Mouse (Mus musculus) gastrocnemius, adult 2 months (tissue): ENCODE data around the gene Lim2. TPM values are rescaled to one million over a fixed set of nuclear protein-coding genes. Genes with fewer than 3 reads are reported as not detected.

Experiments used
- DNase-seq: peaks from one replicate; pipeline ENCODE4 v3.0.0; 2022
- H3K27ac ChIP-seq: fragments of 200-600 bp; 2 replicates; pipeline ENCODE4 v1.8.1; 2022; ENCODE audit warnings: mild to moderate bottlenecking
- H3K4me3 ChIP-seq: fragments of 200-600 bp; 2 replicates; pipeline ENCODE4 v1.8.1; 2022; ENCODE audit warnings: mild to moderate bottlenecking, moderate library complexity
- CTCF ChIP-seq: fragments of 200-600 bp; IDR thresholded peaks from 2 replicates; pipeline ENCODE4 v1.8.1; 2022; ENCODE audit warnings: antibody characterized with exemption, mild to moderate bottlenecking, moderate library complexity
- intact Hi-C: fragments of 180-260 bp; cut with DNase I; formaldehyde crosslinking; loops from one replicate; pipeline ENCODE4 v1.15.1; 2025
- total RNA-seq, 2 experiments: library from RNA; stranded (reverse); gene quantifications; 2 replicates each; pipeline ENCODE4 v1.2.3; 2021

Lim2 gene
- total RNA-seq, 2 experiments from 2014 or later: not detected

DNA sequence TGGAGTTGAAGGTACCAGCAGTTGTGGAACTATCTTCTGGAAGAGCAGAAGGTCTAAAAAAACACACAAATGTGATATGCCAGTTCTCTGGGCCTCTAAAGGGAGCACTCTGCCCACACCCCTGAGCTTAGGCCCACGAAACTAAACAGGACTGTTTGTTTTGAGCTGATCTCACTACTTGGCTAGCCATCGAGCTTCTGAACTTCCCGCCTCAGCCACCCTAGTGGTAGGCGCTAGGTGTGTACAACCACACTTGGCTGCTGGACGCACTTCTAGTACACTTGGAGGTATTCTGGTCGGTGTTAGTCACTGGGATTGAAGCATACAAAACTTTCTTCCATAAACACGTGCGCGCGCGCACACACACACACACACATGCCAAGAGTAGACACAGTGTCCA lies 24.3 kb downstream of the Lim2 start:
- no peak overlapping the region for H3K27ac ChIP-seq
- intact Hi-C loops: no loop called here
- no peak for TF ChIP-seq CTCF

DNA sequence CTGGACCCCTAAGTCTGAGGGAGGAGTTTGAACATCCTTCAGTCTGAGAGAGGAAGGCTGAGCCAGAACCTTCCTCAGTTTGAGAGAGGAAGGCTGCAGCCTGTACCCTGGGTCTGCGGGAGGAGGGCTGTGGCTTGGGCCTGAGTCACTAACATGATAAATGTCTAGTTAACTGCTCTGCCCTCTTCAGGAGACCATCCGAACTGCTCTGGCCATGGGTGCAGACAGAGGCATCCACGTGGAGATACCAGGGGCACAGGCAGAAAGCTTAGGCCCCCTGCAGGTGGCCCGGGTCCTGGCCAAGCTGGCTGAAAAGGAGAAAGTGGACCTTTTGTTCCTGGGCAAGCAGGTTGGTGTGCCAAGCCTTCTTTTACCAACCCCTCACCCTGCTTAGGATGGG lies 25.1 kb downstream of the Lim2 start:
- intact Hi-C loops: no loop called here
- DNase-seq: no peak
- Histone ChIP-seq H3K27ac (no peak overlapping the region), H3K4me3 (no peak overlapping the region)
- peak; percentile 18; the same call in 1 of the 2 replicates for TF ChIP-seq CTCF

More for the DNA sequence above, 24.3 kb downstream of the Lim2 start:
- H3K4me3 ChIP-seq: no peak overlapping the region
- DNase-seq: no peak

DNA sequence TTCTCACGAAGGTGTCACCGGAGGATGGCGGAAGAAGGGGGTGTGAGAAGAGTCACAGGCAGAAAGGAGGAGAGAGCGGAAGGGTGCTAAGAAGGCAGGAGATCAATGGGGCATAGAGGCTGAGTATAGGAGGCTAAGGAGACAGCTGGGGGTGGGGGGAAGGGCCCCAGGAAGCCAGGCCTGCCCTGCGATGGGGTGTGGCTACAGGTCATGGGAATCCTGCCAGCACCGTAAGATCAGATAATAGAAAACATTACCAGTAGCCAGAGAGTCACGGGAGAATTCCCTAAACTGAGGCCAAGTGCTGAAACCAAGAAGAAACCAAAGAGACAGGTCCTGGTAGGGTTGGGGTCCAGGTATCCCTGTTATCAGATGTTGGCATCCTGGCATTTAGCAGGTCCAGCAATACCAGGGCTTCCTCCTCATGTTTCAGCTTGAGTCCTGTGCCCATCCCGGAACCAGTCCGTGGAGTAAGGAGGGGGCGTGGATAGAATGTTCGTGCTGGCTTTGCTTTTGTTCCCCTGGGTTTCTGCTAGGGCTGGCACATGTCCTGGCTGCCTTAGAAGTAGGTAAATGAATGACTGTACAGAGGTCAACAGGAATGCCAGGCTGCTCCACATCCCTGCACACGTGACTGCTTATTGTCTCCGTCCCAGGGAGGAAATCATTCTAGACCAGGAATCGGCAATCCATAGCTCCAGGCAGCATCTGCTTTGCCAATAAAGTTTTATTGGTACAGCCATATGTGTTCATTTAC lies 26.3 kb downstream of the Lim2 start:
- no peak overlapping the region for H3K4me3 ChIP-seq
- intact Hi-C loops: no loop called here
- no peak overlapping the region for H3K27ac ChIP-seq
- DNase-seq: no peak
- no peak for TF ChIP-seq CTCF

DNA sequence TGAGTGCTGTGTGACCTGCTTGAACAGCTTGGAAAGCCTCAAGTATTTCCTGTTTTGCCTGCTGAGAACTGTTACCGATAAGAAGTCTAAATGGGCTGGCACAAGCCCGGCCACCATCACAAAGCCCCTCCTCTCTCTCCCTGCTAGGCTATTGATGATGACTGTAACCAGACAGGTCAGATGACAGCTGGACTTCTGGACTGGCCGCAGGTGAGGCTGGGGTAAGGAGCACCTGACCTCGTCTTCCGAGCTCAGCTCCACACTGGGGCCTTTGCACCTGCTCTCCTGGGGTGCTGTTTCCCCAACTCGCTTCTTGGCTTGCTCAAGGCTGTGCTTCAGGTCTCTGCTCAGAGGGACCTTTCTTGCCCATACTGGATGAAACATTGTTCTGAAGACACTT lies 26.9 kb downstream of the Lim2 start:
- Histone ChIP-seq H3K27ac (no peak overlapping the region), H3K4me3 (no peak overlapping the region)
- no peak for DNase-seq
- no peak for TF ChIP-seq CTCF
- intact Hi-C loops: no loop called here

DNA sequence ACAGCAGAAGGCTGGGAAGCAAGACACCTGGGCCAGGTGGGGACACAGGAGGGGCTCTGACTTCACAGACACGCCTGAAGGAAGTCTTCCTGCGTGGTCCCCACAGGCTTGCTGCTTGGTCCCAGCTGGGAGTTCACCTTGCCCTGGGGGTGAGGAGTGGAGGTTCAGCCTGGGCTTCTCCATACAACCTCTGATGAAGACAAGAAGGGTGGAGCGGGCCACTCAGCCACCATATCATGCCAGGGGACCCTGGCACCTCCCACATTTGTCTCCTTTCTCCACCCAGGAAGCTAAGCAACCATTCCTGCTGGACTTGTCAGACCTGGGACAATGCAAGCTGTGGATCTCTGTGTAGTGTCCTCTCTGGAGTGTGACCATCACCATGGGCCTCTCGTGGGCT lies 35.4 kb downstream of the Lim2 start, which contains the start of gene Vsig10l:
TSS of gene Vsig10l (plus strand) at position 301 of the 400 bp plus-strand sequence.
- DNase-seq: no peak
- Histone ChIP-seq H3K4me3 (no peak within 1 kb of the TSS), H3K27ac (no peak within 1 kb of the TSS)
- no peak for TF ChIP-seq CTCF
- intact Hi-C loops: loop anchor here (10.0 kb wide), 1 partner anchor 122 kb away; no protein-coding TSS in a partner anchor

DNA sequence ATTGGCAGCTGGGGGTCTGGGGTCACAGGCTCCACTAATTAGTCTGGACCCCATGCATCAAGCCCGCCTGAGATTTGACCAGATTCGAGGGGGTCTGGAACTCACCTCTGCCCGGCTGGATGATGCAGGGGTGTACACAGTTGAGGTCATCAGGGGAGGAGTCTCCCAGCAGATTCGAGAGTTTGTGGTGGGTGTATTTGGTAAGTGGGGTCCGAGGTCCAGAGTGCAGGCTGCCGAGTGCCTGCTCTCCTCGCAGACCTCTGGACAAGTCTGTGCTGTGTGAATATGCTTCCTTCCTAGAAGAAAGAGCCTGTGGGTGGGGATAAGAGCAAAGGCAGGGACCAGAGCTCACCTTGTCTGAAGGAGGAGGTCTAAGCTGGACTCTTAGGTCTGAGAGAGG lies 36.5 kb downstream of the Lim2 start:
- no peak for TF ChIP-seq CTCF
- intact Hi-C loops: loop anchor here (2.0 to 10.0 kb wide), 2 partner anchors 15 to 121 kb away; no protein-coding TSS in a partner anchor

DNA sequence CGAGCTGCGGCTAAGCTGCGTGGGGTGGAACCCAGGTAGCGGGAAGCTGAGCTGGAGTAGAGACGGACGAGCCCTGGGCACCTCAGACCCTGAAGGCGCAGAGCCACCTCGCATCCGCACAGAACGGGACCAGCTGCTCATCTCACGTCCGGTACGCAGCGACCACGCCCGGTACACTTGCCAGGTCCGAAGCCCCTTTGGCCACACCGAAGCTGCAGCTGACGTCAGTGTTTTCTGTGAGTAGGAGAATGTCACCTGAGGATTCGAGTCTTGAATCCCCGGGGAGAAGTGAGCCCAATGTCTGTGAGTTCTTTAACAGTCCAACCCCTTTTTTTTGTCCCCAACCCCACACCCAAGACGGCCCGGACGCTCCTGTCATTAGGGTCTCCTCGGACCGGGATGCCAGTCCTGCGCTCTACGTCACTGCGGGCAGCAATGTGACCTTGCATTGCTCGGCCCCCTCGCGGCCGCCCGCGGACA lies 37.4 kb downstream of the Lim2 start:
- peak overlapping the region; percentile 62 for H3K27ac ChIP-seq

More for the DNA sequence above, 36.5 kb downstream of the Lim2 start:
- no peak overlapping the region for H3K27ac ChIP-seq
- H3K4me3 ChIP-seq: no peak overlapping the region
- DNase-seq: no peak

DNA sequence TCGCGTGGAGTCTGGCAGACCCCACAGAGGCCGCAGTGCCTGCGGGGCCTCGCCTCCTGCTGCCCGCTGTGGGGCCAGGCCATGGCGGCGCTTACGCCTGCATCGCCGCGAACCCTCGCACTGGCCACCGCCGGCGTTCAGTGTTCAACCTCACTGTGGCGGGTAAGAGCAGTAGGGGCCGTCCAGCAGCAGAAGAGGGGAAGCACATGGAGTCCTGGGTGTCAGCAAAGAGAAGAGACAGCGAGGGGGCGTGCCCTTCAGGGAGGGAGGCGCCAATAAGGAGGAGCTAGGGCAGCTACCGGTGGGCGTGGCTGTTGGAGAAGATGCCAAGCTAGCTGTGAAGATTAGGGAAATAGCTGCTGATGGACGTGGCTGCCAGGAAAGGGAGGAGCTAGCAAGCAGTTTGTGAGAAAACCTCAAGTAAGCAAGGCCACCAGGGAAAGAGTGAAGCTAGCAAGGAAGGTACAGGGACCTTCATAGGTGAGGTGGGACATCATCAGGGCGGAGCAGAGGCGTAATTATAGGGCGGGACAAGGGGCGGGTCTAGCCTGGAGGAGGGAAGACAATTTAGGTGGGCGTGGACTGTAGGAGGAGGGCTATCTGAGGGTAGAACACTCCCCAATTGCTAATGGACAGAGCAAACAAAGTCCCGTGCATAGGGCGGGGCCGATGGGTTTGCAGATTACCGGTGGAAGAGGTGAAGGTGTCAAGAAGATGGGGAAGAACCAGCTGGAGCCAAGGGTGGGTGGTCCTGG lies 38.1 kb downstream of the Lim2 start:
- intact Hi-C loops: loop anchor here (1.0 to 10.0 kb wide), 3 partner anchors 17 to 119 kb away; no protein-coding TSS in a partner anchor
- DNase-seq: peak; percentile 88
- peak overlapping the region; percentile 62 for H3K27ac ChIP-seq
- peak; percentile 44 for TF ChIP-seq CTCF
- H3K4me3 ChIP-seq: peak overlapping the region; percentile 83

More for the DNA sequence above, 37.4 kb downstream of the Lim2 start:
- no peak for DNase-seq
- no peak for TF ChIP-seq CTCF
- intact Hi-C loops: loop anchor here (2.0 to 10.0 kb wide), 2 partner anchors 16 to 120 kb away; no protein-coding TSS in a partner anchor
- H3K4me3 ChIP-seq: peak overlapping the region; percentile 83

DNA sequence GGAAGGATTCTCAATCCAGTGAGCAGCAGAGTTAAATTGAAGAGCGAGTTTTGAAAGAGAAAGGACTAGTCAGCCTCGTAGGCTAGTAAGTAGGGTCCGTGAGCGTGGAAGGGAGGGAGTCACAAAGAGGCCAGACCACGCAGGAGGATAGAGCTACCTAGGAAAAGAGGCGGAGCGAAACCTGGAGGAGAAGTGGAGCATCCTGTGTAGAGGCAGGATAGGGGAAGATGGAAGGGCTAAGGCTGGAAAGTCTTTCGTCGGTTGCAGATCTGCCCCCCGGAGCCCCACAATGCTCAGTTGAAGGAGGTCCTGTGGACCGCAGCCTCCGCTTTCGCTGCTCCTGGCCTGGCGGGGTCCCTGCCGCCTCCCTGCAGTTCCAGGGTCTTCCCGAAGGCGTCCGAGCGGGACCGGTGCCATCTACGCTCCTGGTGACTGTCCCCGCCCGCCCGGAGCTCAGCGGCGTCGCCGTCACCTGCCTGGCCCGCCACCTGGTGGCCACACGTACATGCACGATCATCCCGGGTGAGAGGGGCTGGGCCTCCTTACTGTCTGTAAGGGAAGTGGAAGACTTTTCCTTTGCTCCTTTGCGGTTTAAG lies 38.7 kb downstream of the Lim2 start:
- no peak; the same call in 1 of the 2 replicates for TF ChIP-seq CTCF
- intact Hi-C loops: loop anchor here (1.0 to 10.0 kb wide), 2 partner anchors 43 to 119 kb away; no protein-coding TSS in a partner anchor
- H3K27ac ChIP-seq: peak overlapping the region; percentile 62
- peak; percentile 90 for DNase-seq
- H3K4me3 ChIP-seq: peak overlapping the region; percentile 83

DNA sequence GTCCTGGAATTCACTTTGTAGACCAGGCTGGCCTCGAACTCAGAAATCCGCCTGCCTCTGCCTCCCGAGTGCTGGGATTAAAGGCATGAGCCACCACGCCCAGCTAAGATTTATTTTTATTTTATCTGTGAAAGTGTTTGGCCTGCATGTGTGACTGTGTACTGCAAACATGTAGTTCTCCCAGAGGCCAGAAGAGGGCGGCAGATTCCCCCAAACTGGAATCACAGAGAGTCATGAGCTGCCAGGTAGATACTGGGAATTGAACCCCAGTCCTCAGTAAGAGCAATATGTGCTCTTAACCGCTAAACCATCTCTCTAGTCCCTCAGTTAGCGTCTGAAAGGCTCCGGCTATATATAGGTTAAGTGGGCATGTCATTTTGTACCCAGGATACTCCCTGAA lies 42.9 kb downstream of the Lim2 start:
- Histone ChIP-seq H3K27ac (no peak overlapping the region), H3K4me3 (no peak overlapping the region)
- DNase-seq: no peak
- intact Hi-C loops: no loop called here
- peak; percentile 56 for TF ChIP-seq CTCF

DNA sequence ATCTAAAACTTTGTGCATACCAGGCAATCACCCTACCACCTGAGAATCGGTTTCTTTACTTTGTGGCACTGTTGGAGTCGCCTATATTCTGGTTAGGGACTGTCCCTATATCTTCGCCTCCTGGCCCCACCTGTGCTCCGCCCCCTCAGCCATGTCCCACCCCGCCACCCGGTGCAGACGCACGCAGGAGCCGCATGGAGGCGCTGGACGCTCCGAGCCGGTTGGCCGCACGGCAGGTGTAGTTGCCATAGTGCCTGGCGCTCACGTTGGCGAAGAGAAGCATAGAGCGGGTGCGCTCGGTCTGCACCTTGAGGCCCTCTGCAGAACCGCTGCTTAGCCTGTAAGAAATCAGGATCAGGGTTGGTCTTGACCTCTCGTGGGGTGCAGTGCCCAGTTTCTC lies 48.2 kb downstream of the Lim2 start:
- H3K4me3 ChIP-seq: no peak overlapping the region
- no peak; the same call in 1 of the 2 replicates for TF ChIP-seq CTCF
- intact Hi-C loops: no loop called here
- DNase-seq: no peak
- H3K27ac ChIP-seq: no peak overlapping the region

DNA sequence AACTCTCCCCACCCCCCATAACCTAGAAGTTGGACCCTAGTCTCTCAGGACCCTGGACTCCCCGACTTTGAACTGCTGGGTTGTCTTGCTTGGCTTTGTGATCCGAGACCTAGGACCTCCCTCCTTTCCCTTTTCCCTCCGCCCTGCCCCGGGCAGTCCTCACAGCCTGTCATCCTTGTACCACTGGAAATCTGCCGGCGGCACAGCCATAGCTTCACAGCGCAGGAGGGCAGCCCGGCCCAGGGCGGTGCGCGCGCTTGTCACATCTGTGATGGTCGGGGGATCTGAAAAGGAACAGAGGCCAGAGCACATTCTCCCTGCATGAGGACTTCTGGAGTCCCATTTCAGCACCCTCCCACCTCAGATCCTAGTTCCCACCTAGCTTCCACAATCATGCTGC lies 48.9 kb downstream of the Lim2 start:
- Histone ChIP-seq H3K4me3 (no peak overlapping the region), H3K27ac (no peak overlapping the region)
- DNase-seq: no peak
- no peak for TF ChIP-seq CTCF
- intact Hi-C loops: no loop called here
